Mouse (Mus musculus): ENCODE measurements around the gene Adprhl2.

DNA sequence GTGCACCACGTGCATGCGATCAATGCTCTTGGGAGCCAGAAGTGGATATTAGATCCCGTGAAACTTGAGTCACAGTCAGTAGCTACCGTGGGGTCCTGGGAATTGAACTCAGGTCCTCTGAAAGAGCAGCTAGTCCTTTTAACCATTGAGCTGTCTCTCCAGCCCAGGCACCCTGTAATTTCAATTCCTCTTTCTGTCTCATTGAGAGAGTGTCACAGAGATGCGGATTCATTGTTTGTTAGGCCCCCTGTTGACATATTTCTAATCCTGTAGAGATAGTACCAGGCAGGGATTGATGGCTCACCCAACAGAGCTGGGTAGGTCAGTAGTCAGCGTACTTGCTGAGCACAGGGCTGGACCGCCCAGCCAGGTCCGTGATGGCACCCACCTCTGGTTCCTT is 31.2 kb downstream of the Adprhl2 start:
- TF ChIP-seq CTCF (IDR thresholded peaks at IDR 0.05; ENCODE audit: borderline replicate concordance, insufficient read depth, low read length), result no peak
- no peak for TF ChIP-seq POLR2A (IDR thresholded peaks at IDR 0.05; ENCODE audit: low read depth, low read length)
